Mouse (Mus musculus) heart, embryonic 11.5 days (tissue): ENCODE data around the gene Btk. TPM values are rescaled to one million over a fixed set of nuclear protein-coding genes. Genes with fewer than 3 reads are reported as not detected.
A peak's percentile ranks its signal among the peaks of the same experiment; 100 is the strongest.

Experiments used
- ATAC-seq: fragments of 200-750 bp; cut with Nextera tagmentation; replicated peaks from 2 replicates; pipeline ENCODE4 v1.8.0; 2017; ENCODE audit warnings: moderate library complexity; ENCODE audit not compliant: insufficient number of reproducible peaks, low FRiP score, low TSS enrichment
- H3K27ac ChIP-seq: fragments of 300-500 bp; sonication (generic); 2 replicates; pipeline ENCODE4 v1.5.1; 2014; ENCODE audit warnings: mild to moderate bottlenecking, low read depth, low read length
- H3K27me3 ChIP-seq: fragments of 300-500 bp; sonication (generic); 2 replicates; pipeline ENCODE4 v1.6.1; 2014; ENCODE audit warnings: mild to moderate bottlenecking, low read length, mixed read lengths; ENCODE audit not compliant: control insufficient read depth, insufficient read depth
- H3K36me3 ChIP-seq: fragments of 300-500 bp; sonication (generic); 2 replicates; pipeline ENCODE4 v1.6.1; 2014; ENCODE audit warnings: mild to moderate bottlenecking, low read length, moderate library complexity, mixed read lengths; ENCODE audit not compliant: control insufficient read depth, insufficient read depth
- H3K4me1 ChIP-seq: fragments of 300-500 bp; sonication (generic); 2 replicates; pipeline ENCODE4 v1.6.1; 2014; ENCODE audit warnings: low read length; ENCODE audit not compliant: control insufficient read depth, insufficient read depth
- H3K4me2 ChIP-seq: fragments of 300-500 bp; sonication (generic); 2 replicates; pipeline ENCODE4 v1.6.1; 2014; ENCODE audit warnings: mild to moderate bottlenecking, moderate library complexity
- H3K4me3 ChIP-seq: fragments of 300-500 bp; sonication (generic); 2 replicates; pipeline ENCODE4 v1.5.1; 2014; ENCODE audit warnings: low read depth, low read length
- H3K9ac ChIP-seq: fragments of 300-500 bp; sonication (generic); 2 replicates; pipeline ENCODE4 v1.6.1; 2014; ENCODE audit warnings: mild to moderate bottlenecking, low read depth, low read length, moderate library complexity
- H3K9me3 ChIP-seq: fragments of 300-500 bp; sonication (generic); replicated peaks from 2 replicates; pipeline ENCODE4 v1.6.1; 2016; ENCODE audit warnings: low read length; ENCODE audit not compliant: control insufficient read depth
- WGBS: fragments of 180-500 bp; shearing (Covaris S2); extraction: QIAGEN DNeasy Blood & Tissue Kit; methylation state at CpG from one replicate; pipeline ENCODE4 v1.1.7; 2014; ENCODE audit not compliant: insufficient replicate concordance; 5-methylcytosine and 5-hydroxymethylcytosine counted together
- polyA plus RNA-seq: library from polyadenylated mRNA; unstranded; fragments of >200 nt; fragmentation: Nextera tagmentation; extraction: Ambion mirVana; gene quantifications from 2 replicates; pipeline ENCODE4 v1.2.1, GENCODE M21; 2014

Btk gene
- polyA plus RNA-seq, 1 experiment from 2014 or later, result 2.1 TPM

GRCm38 (mm10) chrX:134588261-134588660, 4.9 kb upstream of the Btk start:
- Histone ChIP-seq H3K27ac (no peak overlapping the region), H3K4me1 (no peaks in the 10 kb centered on the region), H3K4me3 (no peak overlapping the region), H3K36me3 (peaks cover 4% of the 10 kb centered on the region; the same call in 1 of the 2 replicates), H3K9ac (no peak overlapping the region), H3K9me3 (no peaks in the 10 kb centered on the region), H3K4me2 (no peak overlapping the region), H3K27me3 (no peaks in the 10 kb centered on the region)
- ATAC-seq, result no peak
- 83% methylated on average over 4 of the region's 4 CpGs for WGBS

- no peaks in the 10 kb centered on the region for H3K9me3 ChIP-seq
- ATAC-seq, result no peak
- H3K4me1 ChIP-seq, result no peaks in the 10 kb centered on the region
- no peak overlapping the region for H3K27ac ChIP-seq
- H3K9ac ChIP-seq, result peak overlapping the region; percentile 82
- H3K27me3 ChIP-seq, result no peaks in the 10 kb centered on the region
- 37% methylated on average over 8 of the region's 8 CpGs for WGBS
- peak overlapping the region; percentile 66 for H3K4me2 ChIP-seq
- peaks cover 4% of the 10 kb centered on the region; the same call in 1 of the 2 replicates for H3K36me3 ChIP-seq
- peak overlapping the region; percentile 59 for H3K4me3 ChIP-seq
Measured at GRCm38 (mm10) chrX:134586447-134586846, 3.1 kb upstream of the Btk start.

- H3K4me2 ChIP-seq, result peak within 1 kb of the TSS; percentile 66
- H3K27ac ChIP-seq, result peak within 1 kb of the TSS; percentile 84
- H3K9ac ChIP-seq, result peak within 1 kb of the TSS; percentile 82
- H3K27me3 ChIP-seq, result no peaks in the 10 kb centered on the region
- H3K4me3 ChIP-seq, result peak within 1 kb of the TSS; percentile 59
- H3K36me3 ChIP-seq, result peaks cover 4% of the 10 kb centered on the region; the same call in 1 of the 2 replicates
- WGBS, result 18% methylated on average over 45 of the region's 45 CpGs
- peak; percentile 94 for ATAC-seq
- no peaks in the 10 kb centered on the region for H3K9me3 ChIP-seq
- no peaks in the 10 kb centered on the region for H3K4me1 ChIP-seq
Measured at GRCm38 (mm10) chrX:134585103-134586002, 2.0 kb upstream of the Btk start, which contains the start of gene Rpl36a. TSS of gene Rpl36a (plus strand) at chrX:134585654.

GRCm38 (mm10) chrX:134582270-134582669, 1.1 kb downstream of the Btk start:
- Histone ChIP-seq H3K4me3 (no peak overlapping the region), H3K27ac (no peak overlapping the region), H3K36me3 (no peaks in the 10 kb centered on the region), H3K4me1 (no peaks in the 10 kb centered on the region), H3K9ac (no peak overlapping the region), H3K27me3 (no peaks in the 10 kb centered on the region), H3K4me2 (no peak overlapping the region), H3K9me3 (no peaks in the 10 kb centered on the region)
- WGBS, result 68% methylated on average over 11 of the region's 11 CpGs
- ATAC-seq, result no peak

GRCm38 (mm10) chrX:134580528-134581305, 2.7 kb downstream of the Btk start:
- no peak for ATAC-seq
- H3K9me3 ChIP-seq, result no peaks in the 10 kb centered on the region
- no peaks in the 10 kb centered on the region for H3K36me3 ChIP-seq
- 77% methylated on average over 14 of the region's 14 CpGs for WGBS
- no peak overlapping the region for H3K4me3 ChIP-seq
- no peak overlapping the region for H3K4me2 ChIP-seq
- H3K27ac ChIP-seq, result no peak overlapping the region
- H3K27me3 ChIP-seq, result no peaks in the 10 kb centered on the region
- H3K9ac ChIP-seq, result no peak overlapping the region
- H3K4me1 ChIP-seq, result no peaks in the 10 kb centered on the region

GRCm38 (mm10) chrX:134577896-134578295, 5.5 kb downstream of the Btk start:
- WGBS, result 75% methylated on average over 4 of the region's 4 CpGs
- Histone ChIP-seq H3K4me3 (no peak overlapping the region), H3K4me2 (no peak overlapping the region), H3K4me1 (no peaks in the 10 kb centered on the region), H3K9ac (no peak overlapping the region), H3K36me3 (no peaks in the 10 kb centered on the region), H3K9me3 (no peaks in the 10 kb centered on the region), H3K27ac (no peak overlapping the region), H3K27me3 (no peaks in the 10 kb centered on the region)
- no peak for ATAC-seq

- no peak overlapping the region for H3K4me2 ChIP-seq
- H3K4me1 ChIP-seq, result no peaks in the 10 kb centered on the region
- ATAC-seq, result no peak
- H3K4me3 ChIP-seq, result no peak overlapping the region
- no peaks in the 10 kb centered on the region for H3K9me3 ChIP-seq
- no peak overlapping the region for H3K9ac ChIP-seq
- H3K27ac ChIP-seq, result no peak overlapping the region
- H3K27me3 ChIP-seq, result no peaks in the 10 kb centered on the region; the same call in 1 of the 2 replicates
- no peaks in the 10 kb centered on the region for H3K36me3 ChIP-seq
- whole genome bisulfite sequencing, result 76% methylated on average over 8 of the region's 8 CpGs
Measured at GRCm38 (mm10) chrX:134566536-134567222, 16.7 kb downstream of the Btk start.

- Histone ChIP-seq H3K9me3 (no peaks in the 10 kb centered on the region), H3K4me2 (no peak overlapping the region), H3K27me3 (no peaks in the 10 kb centered on the region; the same call in 1 of the 2 replicates), H3K9ac (no peak overlapping the region), H3K4me1 (no peaks in the 10 kb centered on the region), H3K27ac (no peak overlapping the region), H3K36me3 (no peaks in the 10 kb centered on the region), H3K4me3 (no peak overlapping the region)
- no peak for ATAC-seq
- WGBS, result 66% methylated on average over 4 of the region's 4 CpGs
Measured at GRCm38 (mm10) chrX:134564326-134564725, 19.0 kb downstream of the Btk start.
